Mouse (Mus musculus) limb, embryonic 14.5 days (tissue): ENCODE data around the gene Dcaf4. TPM values are rescaled to one million over a fixed set of nuclear protein-coding genes. Genes with fewer than 3 reads are reported as not detected.

Experiments used
- ATAC-seq: fragments of 200-750 bp; cut with Nextera tagmentation; 2 replicates; pipeline ENCODE4 v1.8.0; 2017; ENCODE audit warnings: low read depth, moderate number of reproducible peaks, moderate TSS enrichment; ENCODE audit not compliant: low FRiP score
- DNase-seq: peaks from one replicate; pipeline ENCODE4 v3.0.0-alpha.2; 2015; ENCODE audit warnings: low spot score
- H3K27ac ChIP-seq: fragments of 300-500 bp; sonication (generic); replicated peaks from 2 replicates; pipeline ENCODE4 v1.5.1; 2014; ENCODE audit warnings: low read depth, mild to moderate bottlenecking, low read length, moderate library complexity, mixed read lengths
- H3K27me3 ChIP-seq: fragments of 300-500 bp; sonication (generic); 2 replicates; pipeline ENCODE4 v1.6.1; 2014; ENCODE audit warnings: low read length, mixed read lengths; ENCODE audit not compliant: control insufficient read depth, insufficient read depth
- H3K36me3 ChIP-seq: fragments of 300-500 bp; sonication (generic); 2 replicates; pipeline ENCODE4 v1.6.1; 2014; ENCODE audit warnings: mild to moderate bottlenecking, low read length, moderate library complexity, mixed read lengths; ENCODE audit not compliant: control insufficient read depth, insufficient read depth
- H3K4me1 ChIP-seq: fragments of 300-500 bp; sonication (generic); 2 replicates; pipeline ENCODE4 v1.6.1; 2014; ENCODE audit warnings: antibody characterized with exemption, low read length, mixed read lengths; ENCODE audit not compliant: control insufficient read depth, insufficient read depth
- H3K4me2 ChIP-seq: fragments of 300-500 bp; sonication (generic); replicated peaks from 2 replicates; pipeline ENCODE4 v1.6.1; 2014; ENCODE audit warnings: low read depth, mild to moderate bottlenecking, low read length, moderate library complexity; ENCODE audit not compliant: severe bottlenecking
- H3K4me3 ChIP-seq: fragments of 300-500 bp; sonication (generic); replicated peaks from 2 replicates; pipeline ENCODE4 v1.5.1; 2014; ENCODE audit warnings: low read length
- H3K9ac ChIP-seq: fragments of 300-500 bp; sonication (generic); 2 replicates; pipeline ENCODE4 v1.6.1; 2014; ENCODE audit warnings: mild to moderate bottlenecking, low read depth, low read length, moderate library complexity; ENCODE audit not compliant: severe bottlenecking
- H3K9me3 ChIP-seq: fragments of 300-500 bp; sonication (generic); 2 replicates; pipeline ENCODE4 v1.6.1; 2016; ENCODE audit warnings: low read length; ENCODE audit not compliant: control insufficient read depth
- POLR2A ChIP-seq: fragments of 200-500 bp; IDR thresholded peaks from 2 replicates; pipeline ENCODE4 v1.8.0; 2012; ENCODE audit warnings: inconsistent platforms, mild to moderate bottlenecking, moderate library complexity, borderline replicate concordance; ENCODE audit not compliant: insufficient read depth, insufficient read length; ENCODE audit errors: extremely low read depth
- WGBS: fragments of 180-500 bp; shearing (Covaris S2); extraction: QIAGEN DNeasy Blood & Tissue Kit; methylation state at CpG from one replicate; pipeline ENCODE4 v1.1.7; 2014; 5-methylcytosine and 5-hydroxymethylcytosine counted together
- polyA plus RNA-seq, 2 experiments: library from polyadenylated mRNA; depleted of rRNA in 1 of 2; stranded (reverse) in 1 of 2; unstranded in 1 of 2; fragments of >200 nt; fragmentation: Nextera tagmentation in 1 of 2; extraction: Ambion mirVana in 1 of 2; gene quantifications; 2 replicates each; pipeline versions ENCODE4 v1.2.1 to v1.2.3; 2012 to 2014

Dcaf4 gene
- polyA plus RNA-seq, 2 experiments: 40.1 to 49.5 TPM

DNA sequence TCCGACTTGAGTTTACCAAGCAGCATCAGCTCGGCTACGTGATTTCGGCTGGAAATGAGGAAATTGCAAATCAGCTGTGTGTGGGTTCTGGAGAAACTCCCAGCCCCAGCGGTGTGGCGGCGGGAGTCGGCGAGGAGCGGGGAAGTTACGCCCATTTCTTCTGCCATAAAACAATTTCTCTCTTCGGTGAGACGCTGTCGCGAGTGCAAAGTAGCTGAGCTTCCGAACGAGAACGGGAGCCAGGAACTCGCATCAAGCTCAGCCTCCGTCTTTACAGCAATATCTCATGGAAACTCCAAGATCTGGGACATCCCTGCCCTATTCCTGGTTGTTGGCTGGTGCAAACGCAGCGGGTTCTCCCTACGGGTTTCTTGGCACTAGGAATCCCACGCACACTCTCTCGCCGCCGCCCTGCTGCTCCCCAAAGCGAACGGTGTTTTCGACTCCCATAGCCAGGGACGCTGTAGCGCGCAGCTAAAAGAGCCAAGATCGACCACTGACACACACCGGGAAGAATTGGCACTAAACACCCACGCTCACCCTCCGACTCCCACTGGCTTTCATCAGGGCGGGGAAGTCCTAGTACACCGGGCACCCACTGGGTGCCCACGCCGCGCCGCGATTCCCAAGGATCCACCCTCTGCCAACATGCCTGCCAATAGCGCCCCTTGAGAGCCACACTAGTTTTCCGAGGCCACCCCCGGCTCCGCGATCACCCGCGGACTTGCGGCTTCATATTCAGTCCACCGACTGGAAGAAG, 34.2 kb upstream of the Dcaf4 start:
- WGBS: under 1% methylated on average over 52 of the region's 53 CpGs
- TF ChIP-seq POLR2A: no peak
- Histone ChIP-seq H3K4me3 (peak overlapping the region; percentile 65), H3K9me3 (no peaks in the 10 kb centered on the region), H3K27me3 (peaks cover 35% of the 10 kb centered on the region), H3K4me1 (peaks cover 18% of the 10 kb centered on the region), H3K9ac (peak overlapping the region; percentile 63; the same call in 1 of the 2 replicates), H3K36me3 (no peaks in the 10 kb centered on the region), H3K27ac (no peak overlapping the region), H3K4me2 (peak overlapping the region; percentile 100)
- ATAC-seq (no peak), DNase-seq (no peak)

DNA sequence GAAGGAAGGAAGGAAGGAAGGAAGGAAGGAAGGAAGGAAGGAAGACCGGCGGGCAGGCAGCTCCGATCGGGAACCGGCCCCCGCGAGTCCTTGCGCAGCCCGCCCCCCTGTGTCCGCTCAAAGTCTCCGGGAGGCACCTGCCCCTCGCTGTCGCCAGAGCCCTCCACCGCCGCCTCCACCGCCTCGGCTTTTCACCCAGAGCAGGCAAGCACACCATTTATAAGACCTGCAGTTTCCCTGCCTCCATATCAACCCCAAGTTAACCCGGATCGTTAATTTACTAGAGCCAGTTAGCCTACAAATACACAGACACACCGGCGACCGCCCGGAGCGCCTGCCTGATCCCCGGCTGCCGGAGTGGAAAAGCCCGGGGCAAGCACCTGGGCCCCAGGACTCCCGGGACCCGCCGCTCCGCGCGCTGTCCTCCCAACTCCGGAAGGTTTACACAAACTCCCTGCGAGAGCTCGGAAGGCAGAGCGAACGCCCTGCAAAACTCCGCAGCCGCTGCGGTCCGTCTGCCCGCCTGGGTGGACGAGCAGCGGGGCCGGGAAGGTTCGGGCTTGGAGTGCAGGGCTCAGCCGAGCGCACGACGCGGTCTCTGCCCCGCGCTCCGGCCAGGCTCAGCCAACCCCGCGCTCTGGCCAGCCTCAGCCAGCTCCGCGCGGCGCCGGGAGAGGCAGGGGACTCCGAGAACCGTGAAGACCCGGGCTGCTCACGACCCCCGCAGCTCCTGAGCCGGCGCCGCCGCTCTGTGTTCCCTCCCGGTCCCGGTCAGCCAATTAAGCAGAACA, 33.4 kb upstream of the Dcaf4 start:
- H3K27me3 ChIP-seq: peaks cover 35% of the 10 kb centered on the region
- TF ChIP-seq POLR2A: no peak
- no peaks in the 10 kb centered on the region for H3K36me3 ChIP-seq
- no peaks in the 10 kb centered on the region for H3K9me3 ChIP-seq
- H3K4me3 ChIP-seq: peak overlapping the region; percentile 65
- H3K4me2 ChIP-seq: peak overlapping the region; percentile 100
- WGBS: under 1% methylated on average over 73 of the region's 73 CpGs
- DNase-seq: no peak
- peaks cover 15% of the 10 kb centered on the region for H3K4me1 ChIP-seq
- H3K27ac ChIP-seq: peak overlapping the region; percentile 55; the same call in 1 of the 2 replicates
- H3K9ac ChIP-seq: peak overlapping the region; percentile 63
- ATAC-seq: peak; percentile 45

DNA sequence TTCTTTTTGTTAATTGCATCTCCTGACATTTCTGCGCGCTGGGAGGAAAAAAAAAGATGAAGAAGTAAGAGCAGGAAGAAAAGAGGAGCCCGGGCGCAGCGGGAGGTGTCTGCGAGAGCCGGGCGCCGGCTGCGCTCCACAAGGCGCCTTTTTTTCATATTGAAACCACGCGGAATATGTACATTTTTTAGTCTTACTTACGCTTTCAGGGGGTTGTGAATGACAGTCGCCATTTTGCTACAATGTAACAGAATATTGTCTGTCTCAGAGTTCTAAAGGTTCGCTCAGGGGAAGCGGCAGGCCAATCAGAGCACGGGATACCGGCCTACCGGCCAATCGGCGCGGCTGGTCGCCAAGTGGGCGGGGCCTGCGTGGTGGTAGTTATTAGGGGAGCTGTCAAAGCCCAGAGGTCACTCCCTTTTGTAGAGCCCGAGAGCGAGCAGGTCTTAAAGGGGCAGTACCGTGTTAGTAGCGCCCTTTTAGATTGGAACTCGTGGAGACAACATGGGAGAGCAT, 32.7 kb upstream of the Dcaf4 start, which contains the start of gene Dpf3:
Dpf3 (minus strand) TSS at position 241 of the 516 bp plus-strand sequence.
- no peaks in the 10 kb centered on the region for H3K36me3 ChIP-seq
- H3K27ac ChIP-seq: peak within 1 kb of the TSS; percentile 55; the same call in 1 of the 2 replicates
- under 1% methylated on average over 31 of the region's 31 CpGs for WGBS
- H3K9ac ChIP-seq: peak within 1 kb of the TSS; percentile 63
- no peaks in the 10 kb centered on the region for H3K9me3 ChIP-seq
- peaks cover 15% of the 10 kb centered on the region for H3K4me1 ChIP-seq
- peak within 1 kb of the TSS; percentile 100 for H3K4me2 ChIP-seq
- peak within 1 kb of the TSS; percentile 65 for H3K4me3 ChIP-seq
- H3K27me3 ChIP-seq: peaks cover 35% of the 10 kb centered on the region
- DNase-seq: peak; percentile 96
- ATAC-seq: peak; percentile 94
- no peak for TF ChIP-seq POLR2A

DNA sequence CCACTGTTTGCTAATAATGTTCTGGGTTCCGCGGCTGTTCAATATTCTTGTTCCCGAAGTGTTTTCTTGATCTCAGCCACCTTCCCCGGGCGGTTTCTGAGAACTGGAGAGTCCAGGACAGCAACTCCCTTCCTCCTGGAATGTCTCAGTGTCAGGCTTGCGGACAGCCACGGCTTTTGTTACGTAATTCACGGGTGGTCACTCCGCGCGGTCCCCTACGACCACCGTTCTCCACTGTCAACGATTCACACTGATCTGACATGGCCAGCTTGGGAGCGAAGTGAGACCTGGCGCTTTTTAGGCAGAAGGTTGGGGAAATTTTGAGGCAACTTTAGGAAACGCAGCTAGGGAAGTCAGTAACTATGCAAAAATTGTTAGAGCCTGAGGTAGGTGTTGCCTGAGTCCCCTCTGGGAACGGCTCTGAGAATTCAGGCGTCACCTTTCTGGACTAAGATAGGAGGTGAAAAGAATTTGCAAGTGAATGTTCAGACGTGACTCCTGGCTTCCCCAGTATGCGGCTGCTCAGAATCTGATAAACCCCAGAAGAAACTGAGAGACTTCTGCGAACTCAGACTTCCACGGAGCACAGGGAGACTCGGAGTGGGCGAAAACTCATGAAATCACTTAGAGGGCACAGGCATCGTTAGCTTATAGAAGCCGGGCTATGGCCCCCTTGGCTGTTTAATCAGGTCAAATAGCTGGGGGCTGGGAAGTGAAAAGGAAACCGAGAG, 31.9 kb upstream of the Dcaf4 start:
- TF ChIP-seq POLR2A: no peak
- ATAC-seq: no peak

More for the DNA sequence above, 31.9 kb upstream of the Dcaf4 start:
- Histone ChIP-seq H3K9me3 (no peaks in the 10 kb centered on the region), H3K27ac (no peak overlapping the region), H3K27me3 (peaks cover 30% of the 10 kb centered on the region), H3K36me3 (no peaks in the 10 kb centered on the region), H3K9ac (peak overlapping the region; percentile 21; the same call in 1 of the 2 replicates), H3K4me1 (peaks cover 15% of the 10 kb centered on the region), H3K4me2 (peak overlapping the region; percentile 100), H3K4me3 (peak overlapping the region; percentile 65)
- no peak for DNase-seq
- 1% methylated on average over 29 of the region's 29 CpGs for WGBS
